Mouse (Mus musculus) neural tube, embryonic 12.5 days (tissue): ENCODE data around the gene Stk33. TPM values are rescaled to one million over a fixed set of nuclear protein-coding genes. Genes with fewer than 3 reads are reported as not detected.

Experiments
- ATAC-seq: fragments of 200-750 bp; cut with Nextera tagmentation; 2 replicates; pipeline ENCODE4 v1.8.0; 2017; ENCODE audit warnings: low read depth, mild to moderate bottlenecking, moderate TSS enrichment, moderate library complexity; ENCODE audit not compliant: low FRiP score
- H3K27ac ChIP-seq: fragments of 300-500 bp; sonication (generic); 2 replicates; pipeline ENCODE4 v1.5.1; 2016
- H3K27me3 ChIP-seq: fragments of 300-500 bp; sonication (generic); replicated peaks from 2 replicates; pipeline ENCODE4 v1.6.1; 2016; ENCODE audit warnings: mild to moderate bottlenecking
- H3K36me3 ChIP-seq: fragments of 300-500 bp; sonication (generic); 2 replicates; pipeline ENCODE4 v1.6.1; 2016; ENCODE audit warnings: mild to moderate bottlenecking
- H3K4me1 ChIP-seq: fragments of 300-500 bp; sonication (generic); 2 replicates; pipeline ENCODE4 v1.6.1; 2016
- H3K4me2 ChIP-seq: fragments of 300-500 bp; sonication (generic); replicated peaks from 2 replicates; pipeline ENCODE4 v1.6.1; 2016; ENCODE audit warnings: mild to moderate bottlenecking
- H3K4me3 ChIP-seq: fragments of 300-500 bp; sonication (generic); 2 replicates; pipeline ENCODE4 v1.5.1; 2016
- H3K9ac ChIP-seq: fragments of 300-500 bp; sonication (generic); 2 replicates; pipeline ENCODE4 v1.6.1; 2016; ENCODE audit warnings: mild to moderate bottlenecking
- H3K9me3 ChIP-seq: fragments of 300-500 bp; sonication (generic); 2 replicates; pipeline ENCODE4 v1.6.1; 2016; ENCODE audit warnings: mild to moderate bottlenecking
- WGBS: fragments of 180-500 bp; shearing (Covaris S2); methylation state at CpG from one replicate; pipeline ENCODE4 v1.1.7; 2016; 5-methylcytosine and 5-hydroxymethylcytosine counted together
- polyA plus RNA-seq: library from polyadenylated mRNA; unstranded; fragments of >200 nt; fragmentation: Nextera tagmentation; extraction: Ambion mirVana; gene quantifications from 2 replicates; pipeline ENCODE4 v1.2.1, GENCODE M21; 2016

Gene Stk33
- polyA plus RNA-seq, 1 experiment from 2014 or later, result 6.4 TPM

DNA sequence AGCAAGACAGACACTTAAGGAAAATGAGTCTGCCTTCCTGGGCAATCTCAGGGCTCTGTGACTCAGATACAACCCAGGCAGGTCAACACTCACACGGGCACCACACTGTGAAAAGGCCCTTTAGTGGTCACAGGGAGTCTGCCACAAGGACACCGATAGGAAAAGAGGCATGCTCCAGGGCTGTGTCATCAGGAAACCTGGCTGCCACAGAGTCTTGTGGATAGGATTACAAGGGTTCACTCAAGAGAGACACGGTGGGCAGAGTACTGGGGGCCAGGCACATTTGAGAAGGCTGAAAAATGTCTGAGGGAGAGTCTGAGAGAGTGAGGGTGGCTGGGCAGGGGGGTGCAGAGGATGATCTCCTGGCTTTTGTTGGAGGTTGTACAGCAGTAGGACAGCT lies 164.6 kb downstream of the Stk33 start:
- no peak overlapping the region for H3K9ac ChIP-seq
- H3K4me2 ChIP-seq, result no peak overlapping the region
- H3K27me3 ChIP-seq, result no peaks in the 10 kb centered on the region
- no peaks in the 10 kb centered on the region for H3K36me3 ChIP-seq
- no peaks in the 10 kb centered on the region for H3K9me3 ChIP-seq
- peaks cover 11% of the 10 kb centered on the region; the same call in 1 of the 2 replicates for H3K4me1 ChIP-seq
- 69% methylated on average over 3 of the region's 3 CpGs for WGBS
- no peak overlapping the region for H3K4me3 ChIP-seq
- H3K27ac ChIP-seq, result no peak overlapping the region
- ATAC-seq, result no peak

DNA sequence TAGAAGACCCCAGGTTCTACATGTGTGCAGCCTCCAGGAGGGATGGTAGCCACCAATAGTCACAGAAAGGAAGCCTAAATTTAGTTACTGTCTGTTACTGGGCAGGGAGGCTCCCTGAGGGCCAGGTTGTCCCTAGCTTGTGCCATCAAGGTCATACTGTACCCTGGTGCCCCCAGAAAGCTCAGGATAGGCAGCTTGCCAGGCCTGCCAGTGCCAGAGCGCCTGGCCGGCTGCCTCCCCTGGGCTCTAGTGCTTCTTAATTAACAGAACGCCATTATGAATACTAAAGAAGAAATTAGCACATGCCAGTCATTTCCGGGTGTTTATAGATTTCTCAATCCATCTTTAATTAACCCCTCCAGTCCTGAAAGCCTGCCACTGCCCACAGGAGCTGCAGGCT lies 169.8 kb downstream of the Stk33 start:
- no peak for ATAC-seq
- H3K4me1 ChIP-seq, result no peaks in the 10 kb centered on the region
- no peak overlapping the region for H3K4me2 ChIP-seq
- 71% methylated on average over 4 of the region's 4 CpGs for WGBS
- H3K4me3 ChIP-seq, result no peak overlapping the region
- H3K36me3 ChIP-seq, result no peaks in the 10 kb centered on the region
- H3K9ac ChIP-seq, result no peak overlapping the region
- no peak overlapping the region for H3K27ac ChIP-seq
- no peaks in the 10 kb centered on the region for H3K27me3 ChIP-seq
- H3K9me3 ChIP-seq, result no peaks in the 10 kb centered on the region

DNA sequence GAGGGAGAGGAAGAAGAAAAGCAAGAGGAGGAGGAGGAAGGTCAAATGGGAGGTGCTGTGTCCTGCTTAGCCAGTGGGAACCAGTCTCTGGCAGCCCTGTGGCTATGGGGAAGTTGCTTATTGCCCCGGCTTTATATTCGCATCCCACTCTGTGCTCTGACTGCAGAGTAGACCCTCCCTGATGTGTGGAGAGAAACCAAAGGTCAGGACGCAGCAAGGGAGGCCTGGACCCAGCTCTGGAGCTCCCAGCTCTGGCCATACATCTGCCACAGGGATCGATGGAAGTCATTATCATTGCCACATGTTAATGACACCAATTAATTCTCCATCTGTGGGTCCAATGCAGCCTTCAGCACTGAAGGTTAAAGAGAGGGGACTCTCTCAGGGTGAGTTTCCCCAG lies 171.5 kb downstream of the Stk33 start:
- Histone ChIP-seq H3K9ac (no peak overlapping the region), H3K27ac (no peak overlapping the region), H3K4me2 (no peak overlapping the region), H3K4me1 (no peaks in the 10 kb centered on the region), H3K36me3 (no peaks in the 10 kb centered on the region), H3K27me3 (no peaks in the 10 kb centered on the region), H3K4me3 (no peak overlapping the region), H3K9me3 (no peaks in the 10 kb centered on the region)
- ATAC-seq, result no peak
- WGBS, result 56% methylated on average over 4 of the region's 4 CpGs

- H3K9ac ChIP-seq, result no peak overlapping the region
- H3K9me3 ChIP-seq, result no peaks in the 10 kb centered on the region
- no peak overlapping the region for H3K4me2 ChIP-seq
- no peaks in the 10 kb centered on the region for H3K36me3 ChIP-seq
- H3K4me3 ChIP-seq, result no peak overlapping the region
- no peaks in the 10 kb centered on the region for H3K4me1 ChIP-seq
- ATAC-seq, result no peak
- no peaks in the 10 kb centered on the region for H3K27me3 ChIP-seq
- H3K27ac ChIP-seq, result no peak overlapping the region
- WGBS, result 65% methylated on average over 1 of the region's 1 CpGs
Measured at GRCm38 (mm10) chr7:109266181-109266580, 172.7 kb downstream of the Stk33 start.

DNA sequence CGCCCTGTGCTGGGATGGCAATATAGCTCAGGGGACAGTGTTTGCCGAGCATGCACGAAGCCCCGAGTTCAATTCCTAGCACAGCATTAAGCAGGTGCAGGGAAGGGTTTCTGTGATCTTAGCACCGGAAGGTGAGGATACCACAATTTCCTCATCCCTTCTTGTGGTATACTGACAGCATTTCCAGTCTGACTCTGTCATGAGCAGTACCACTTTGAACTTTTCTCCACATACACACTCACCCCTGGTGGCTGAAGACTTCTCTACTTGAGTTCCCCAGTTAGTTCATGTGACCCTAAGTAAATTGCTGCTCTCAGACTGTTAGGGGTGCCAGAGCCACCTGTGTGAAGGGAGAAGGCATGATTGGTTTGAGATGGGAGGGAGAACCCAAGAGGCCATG lies 173.3 kb downstream of the Stk33 start:
- Histone ChIP-seq H3K4me3 (no peak overlapping the region), H3K9me3 (no peaks in the 10 kb centered on the region), H3K27me3 (no peaks in the 10 kb centered on the region), H3K9ac (no peak overlapping the region), H3K4me2 (no peak overlapping the region), H3K36me3 (no peaks in the 10 kb centered on the region), H3K4me1 (no peaks in the 10 kb centered on the region), H3K27ac (no peak overlapping the region)
- ATAC-seq, result no peak
- WGBS, result 93% methylated on average over 5 of the region's 5 CpGs

DNA sequence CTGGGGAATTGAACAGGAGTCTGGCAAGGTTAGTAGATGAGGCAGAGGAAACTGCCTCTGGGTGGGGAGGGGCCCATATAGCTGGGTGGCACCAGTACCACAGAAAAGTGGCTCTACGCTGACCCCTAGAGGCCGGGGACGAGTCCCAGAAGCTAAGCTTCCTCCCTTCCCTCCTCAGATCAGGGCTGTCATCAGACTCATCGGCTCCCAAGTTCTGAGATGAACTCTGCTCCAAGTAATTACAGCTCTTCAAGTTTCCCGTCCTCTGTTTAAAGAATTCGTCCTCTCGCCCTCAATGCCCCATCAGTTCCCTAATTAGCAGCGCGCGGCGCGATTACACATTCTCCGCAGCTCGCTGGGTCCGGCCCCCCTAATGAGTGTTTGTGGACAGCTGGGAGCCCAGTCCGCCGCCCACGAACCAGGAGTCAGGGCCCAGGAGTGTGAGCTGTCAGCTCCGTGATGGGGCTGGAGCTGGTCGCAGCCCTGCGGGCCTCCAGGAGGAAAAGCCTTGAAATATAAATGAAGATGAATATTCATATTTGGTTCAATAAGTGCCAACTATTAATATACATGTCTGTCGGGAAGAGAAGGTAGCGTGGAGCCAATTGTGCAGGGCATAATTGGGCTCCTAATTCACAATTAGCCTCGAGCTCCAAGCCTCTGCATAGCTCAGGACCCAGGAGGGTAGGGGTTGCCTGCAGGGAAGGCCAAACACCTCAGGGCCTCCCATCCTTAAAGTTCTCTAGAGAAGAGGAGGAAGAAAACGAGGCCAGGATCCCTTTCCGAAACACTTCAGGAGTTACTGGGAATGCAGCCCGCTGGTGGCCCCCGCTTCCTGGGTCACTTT lies 183.2 kb downstream of the Stk33 start:
- Histone ChIP-seq H3K4me1 (peaks cover 8% of the 10 kb centered on the region; the same call in 1 of the 2 replicates), H3K27ac (no peak overlapping the region), H3K36me3 (no peaks in the 10 kb centered on the region), H3K27me3 (no peaks in the 10 kb centered on the region; the same call in 1 of the 2 replicates), H3K4me3 (no peak overlapping the region), H3K4me2 (peak overlapping the region; percentile 40), H3K9me3 (no peaks in the 10 kb centered on the region), H3K9ac (0 out of 2 replicates have a peak overlapping the region, but pooled peaks have one; percentile 13)
- 21% methylated on average over 28 of the region's 28 CpGs for WGBS
- peak; percentile 51 for ATAC-seq

DNA sequence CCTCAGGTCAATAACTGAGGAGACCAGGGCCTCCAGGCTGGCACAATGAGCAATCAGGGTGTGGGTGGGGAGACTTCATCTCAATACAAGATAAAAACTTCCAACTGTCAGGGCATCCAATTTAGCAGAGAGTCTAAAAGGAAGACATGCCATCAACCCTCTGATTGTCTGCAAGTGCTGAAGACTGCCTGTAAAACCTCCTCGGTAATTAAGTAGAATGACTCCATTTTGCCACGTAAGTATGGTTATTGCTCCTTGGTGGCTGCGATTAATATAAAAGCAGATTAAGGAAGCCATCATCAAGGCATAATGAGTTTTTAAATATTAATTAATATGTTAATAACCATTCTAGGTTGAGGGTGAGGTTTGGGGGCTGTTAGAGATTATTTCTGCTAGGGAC lies 187.5 kb downstream of the Stk33 start:
- Histone ChIP-seq H3K4me1 (peaks cover 8% of the 10 kb centered on the region; the same call in 1 of the 2 replicates), H3K36me3 (no peaks in the 10 kb centered on the region), H3K4me2 (no peak overlapping the region), H3K27ac (no peak overlapping the region), H3K4me3 (no peak overlapping the region), H3K9me3 (no peaks in the 10 kb centered on the region), H3K27me3 (no peaks in the 10 kb centered on the region; the same call in 1 of the 2 replicates), H3K9ac (no peak overlapping the region)
- no peak for ATAC-seq
- WGBS, result 64% methylated on average over 3 of the region's 3 CpGs

DNA sequence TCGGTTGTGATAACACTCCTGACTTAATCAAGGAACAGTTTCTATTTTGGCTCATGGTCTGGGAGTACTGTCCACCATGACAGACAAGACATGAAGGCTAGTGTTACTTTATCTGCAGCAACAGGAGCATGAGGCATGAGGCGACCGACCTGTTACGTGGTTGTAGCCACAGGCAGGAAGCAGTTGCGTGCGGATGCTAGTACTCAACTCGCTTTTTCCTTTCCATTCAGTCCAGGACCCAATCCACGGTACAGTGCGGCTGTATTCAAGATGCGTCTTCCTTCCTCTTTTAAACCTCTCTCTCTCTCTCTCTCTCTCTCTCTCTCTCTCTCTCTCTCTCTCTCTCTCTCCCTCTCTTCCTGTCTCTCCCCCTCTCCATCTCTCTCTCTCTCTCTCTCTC lies 194.1 kb downstream of the Stk33 start:
- no peaks in the 10 kb centered on the region for H3K36me3 ChIP-seq
- H3K27ac ChIP-seq, result no peak overlapping the region

GRCm38 (mm10) chr7:109241313-109241712 lies 197.6 kb downstream of the Stk33 start:
- peak; percentile 48; the same call in 1 of the 2 replicates for ATAC-seq
- Histone ChIP-seq H3K4me3 (no peak overlapping the region), H3K9ac (no peak overlapping the region), H3K4me2 (0 out of 2 replicates have a peak overlapping the region, but pooled peaks have one; percentile 20), H3K4me1 (no peaks in the 10 kb centered on the region), H3K27me3 (no peaks in the 10 kb centered on the region), H3K9me3 (no peaks in the 10 kb centered on the region), H3K27ac (no peak overlapping the region), H3K36me3 (no peaks in the 10 kb centered on the region)
- 11% methylated on average over 19 of the region's 19 CpGs for WGBS

More for the DNA sequence above, 194.1 kb downstream of the Stk33 start:
- Histone ChIP-seq H3K4me1 (no peaks in the 10 kb centered on the region), H3K9me3 (no peaks in the 10 kb centered on the region), H3K4me3 (no peak overlapping the region), H3K9ac (no peak overlapping the region), H3K4me2 (no peak overlapping the region), H3K27me3 (no peaks in the 10 kb centered on the region)
- 98% methylated on average over 10 of the region's 10 CpGs for WGBS
- no peak for ATAC-seq

GRCm38 (mm10) chr7:109239346-109239745 lies 199.5 kb downstream of the Stk33 start:
- Histone ChIP-seq H3K27ac (no peak overlapping the region), H3K9me3 (no peaks in the 10 kb centered on the region), H3K4me2 (no peak overlapping the region), H3K36me3 (no peaks in the 10 kb centered on the region), H3K27me3 (no peaks in the 10 kb centered on the region), H3K9ac (no peak overlapping the region), H3K4me3 (no peak overlapping the region), H3K4me1 (peaks cover 6% of the 10 kb centered on the region; the same call in 1 of the 2 replicates)
- ATAC-seq, result no peak
- 73% methylated on average over 1 of the region's 1 CpGs for WGBS

GRCm38 (mm10) chr7:109238724-109239123 lies 200.2 kb downstream of the Stk33 start:
- Histone ChIP-seq H3K36me3 (no peaks in the 10 kb centered on the region), H3K4me3 (no peak overlapping the region), H3K9me3 (no peaks in the 10 kb centered on the region), H3K4me2 (no peak overlapping the region), H3K27ac (no peak overlapping the region), H3K4me1 (peaks cover 9% of the 10 kb centered on the region; the same call in 1 of the 2 replicates), H3K27me3 (no peaks in the 10 kb centered on the region), H3K9ac (no peak overlapping the region)
- no peak for ATAC-seq
- WGBS, result 79% methylated on average over 10 of the region's 10 CpGs

DNA sequence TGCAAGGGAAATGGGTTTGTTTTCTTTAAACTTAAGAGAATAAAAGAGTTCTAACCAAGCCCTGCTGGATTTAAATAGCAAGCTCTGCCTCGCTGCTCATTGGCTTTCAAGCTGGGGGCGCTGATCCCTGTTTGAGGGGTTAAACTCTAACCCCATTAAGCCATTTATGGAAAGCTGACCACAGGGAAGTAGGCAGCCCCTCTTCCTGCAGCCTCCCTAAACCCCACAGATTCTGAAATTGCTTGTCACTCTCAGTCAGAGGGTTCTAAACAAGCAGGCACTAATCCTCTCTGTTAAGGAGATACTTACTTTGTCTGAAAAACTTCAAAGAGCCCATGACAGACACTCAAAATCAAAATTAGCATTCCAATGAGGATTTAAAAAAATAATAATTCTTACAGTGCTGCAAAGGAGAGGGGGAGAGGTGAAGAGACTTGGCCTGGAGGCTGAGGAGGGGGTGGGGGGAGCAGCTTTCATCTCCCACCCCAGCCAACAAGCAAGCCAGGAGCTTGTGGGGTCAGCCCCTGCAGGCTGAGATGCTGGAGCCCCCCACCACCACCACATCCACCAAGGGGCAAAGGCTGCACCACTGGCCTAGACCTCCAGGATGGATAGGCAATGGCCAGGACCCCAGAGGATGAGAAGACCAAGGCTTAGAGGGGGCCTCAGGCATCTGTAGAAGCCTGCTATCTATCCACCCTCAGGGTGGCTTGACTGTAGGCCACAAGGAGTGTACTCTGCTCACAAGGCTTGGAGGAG lies 203.8 kb downstream of the Stk33 start:
- no peak for ATAC-seq
- H3K27ac ChIP-seq, result no peak overlapping the region

More for the DNA sequence above, 203.8 kb downstream of the Stk33 start:
- H3K4me3 ChIP-seq, result no peak overlapping the region
- WGBS, result 31% methylated on average over 2 of the region's 2 CpGs
- no peak overlapping the region for H3K9ac ChIP-seq
- H3K4me2 ChIP-seq, result no peak overlapping the region
- H3K36me3 ChIP-seq, result no peaks in the 10 kb centered on the region
- no peaks in the 10 kb centered on the region for H3K27me3 ChIP-seq
- H3K4me1 ChIP-seq, result peaks cover 16% of the 10 kb centered on the region; the same call in 1 of the 2 replicates
- H3K9me3 ChIP-seq, result no peaks in the 10 kb centered on the region
